Mouse (Mus musculus) forebrain, embryonic 12.5 days (tissue): ENCODE data around the gene Lgals2. TPM values are rescaled to one million over a fixed set of nuclear protein-coding genes. Genes with fewer than 3 reads are reported as not detected.

Experiments used
- ATAC-seq: fragments of 200-750 bp; cut with Nextera tagmentation; 2 replicates; pipeline ENCODE4 v1.8.0; 2017; ENCODE audit warnings: moderate TSS enrichment; ENCODE audit not compliant: low FRiP score
- H3K27ac ChIP-seq: fragments of 300-500 bp; sonication (generic); 2 replicates; pipeline ENCODE4 v1.5.1; 2016; ENCODE audit warnings: mild to moderate bottlenecking
- H3K27me3 ChIP-seq: fragments of 300-500 bp; sonication (generic); 2 replicates; pipeline ENCODE4 v1.6.1; 2016; ENCODE audit warnings: mild to moderate bottlenecking
- H3K36me3 ChIP-seq: fragments of 300-500 bp; sonication (generic); replicated peaks from 2 replicates; pipeline ENCODE4 v1.6.1; 2016; ENCODE audit warnings: mild to moderate bottlenecking
- H3K4me1 ChIP-seq: fragments of 300-500 bp; sonication (generic); 2 replicates; pipeline ENCODE4 v1.6.1; 2016
- H3K4me2 ChIP-seq: fragments of 300-500 bp; sonication (generic); 2 replicates; pipeline ENCODE4 v1.6.1; 2016; ENCODE audit warnings: mild to moderate bottlenecking, moderate library complexity
- H3K4me3 ChIP-seq: fragments of 300-500 bp; sonication (generic); replicated peaks from 2 replicates; pipeline ENCODE4 v1.5.1; 2016; ENCODE audit warnings: mild to moderate bottlenecking
- H3K9ac ChIP-seq: fragments of 300-500 bp; sonication (generic); 2 replicates; pipeline ENCODE4 v1.6.1; 2016; ENCODE audit warnings: mild to moderate bottlenecking
- H3K9me3 ChIP-seq: fragments of 300-500 bp; sonication (generic); 2 replicates; pipeline ENCODE4 v1.6.1; 2016
- WGBS: fragments of 180-500 bp; shearing (Covaris S2); methylation state at CpG from one replicate; pipeline ENCODE4 v1.1.7; 2016; 5-methylcytosine and 5-hydroxymethylcytosine counted together
- polyA plus RNA-seq: library from polyadenylated mRNA; unstranded; fragments of >200 nt; fragmentation: Nextera tagmentation; extraction: Ambion mirVana; gene quantifications from 2 replicates; pipeline ENCODE4 v1.2.1, GENCODE M21; 2016

Gene Lgals2
- polyA plus RNA-seq, 1 experiment from 2014 or later = not detected

DNA sequence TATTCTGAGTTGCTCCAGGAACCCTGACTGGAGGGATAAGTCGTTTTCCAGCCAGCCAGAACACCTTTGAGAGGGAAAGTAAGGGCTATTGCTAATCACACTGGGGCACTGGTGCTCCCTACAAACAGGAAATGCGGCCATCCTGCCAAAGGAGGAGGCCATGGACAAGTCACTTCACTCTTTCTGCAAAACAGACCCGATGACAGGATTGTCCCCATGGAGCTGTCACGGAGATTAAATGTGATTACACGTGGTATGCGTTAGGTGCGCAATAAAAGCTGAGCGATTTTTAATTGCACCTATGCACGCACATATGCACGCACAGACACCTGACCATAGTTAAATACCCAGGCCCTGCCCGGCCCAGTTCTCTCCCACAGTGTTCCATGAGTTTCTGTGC lies 14.6 kb downstream of the Lgals2 start:
- peaks cover 66% of the 10 kb centered on the region for H3K27me3 ChIP-seq

DNA sequence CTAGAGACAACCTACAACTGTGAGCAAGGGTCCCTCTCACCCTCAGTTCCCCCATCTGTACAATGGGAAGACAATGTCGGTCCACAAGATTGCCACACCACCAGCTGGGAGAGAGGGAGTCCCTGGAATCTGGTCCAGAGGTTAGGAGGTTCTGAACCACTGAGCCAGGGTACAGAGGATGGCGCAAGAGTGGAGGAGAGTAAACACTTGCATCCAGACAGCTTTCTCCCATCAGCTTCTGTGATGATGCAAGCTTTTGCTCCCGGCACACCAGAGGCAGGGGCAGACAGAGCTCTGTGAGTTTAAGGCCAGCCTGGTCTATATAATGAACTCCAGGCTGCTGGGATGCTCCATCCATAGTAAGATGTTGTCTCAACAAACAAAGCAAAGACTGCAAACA lies 15.1 kb downstream of the Lgals2 start:
- Histone ChIP-seq H3K27me3 (peaks cover 61% of the 10 kb centered on the region), H3K4me2 (no peak overlapping the region), H3K36me3 (no peaks in the 10 kb centered on the region), H3K27ac (no peak overlapping the region; the same call in 1 of the 2 replicates), H3K4me1 (peaks cover 46% of the 10 kb centered on the region), H3K9me3 (no peaks in the 10 kb centered on the region), H3K4me3 (no peak overlapping the region), H3K9ac (no peak overlapping the region)
- WGBS = 48% methylated on average over 3 of the region's 3 CpGs
- ATAC-seq = no peak

More for the DNA sequence above, 14.6 kb downstream of the Lgals2 start:
- H3K27ac ChIP-seq = no peak overlapping the region
- H3K4me2 ChIP-seq = no peak overlapping the region
- H3K9me3 ChIP-seq = no peaks in the 10 kb centered on the region
- peaks cover 41% of the 10 kb centered on the region for H3K4me1 ChIP-seq
- no peak overlapping the region for H3K9ac ChIP-seq
- no peak for ATAC-seq
- H3K36me3 ChIP-seq = no peaks in the 10 kb centered on the region
- WGBS = 57% methylated on average over 11 of the region's 11 CpGs
- no peak overlapping the region for H3K4me3 ChIP-seq

DNA sequence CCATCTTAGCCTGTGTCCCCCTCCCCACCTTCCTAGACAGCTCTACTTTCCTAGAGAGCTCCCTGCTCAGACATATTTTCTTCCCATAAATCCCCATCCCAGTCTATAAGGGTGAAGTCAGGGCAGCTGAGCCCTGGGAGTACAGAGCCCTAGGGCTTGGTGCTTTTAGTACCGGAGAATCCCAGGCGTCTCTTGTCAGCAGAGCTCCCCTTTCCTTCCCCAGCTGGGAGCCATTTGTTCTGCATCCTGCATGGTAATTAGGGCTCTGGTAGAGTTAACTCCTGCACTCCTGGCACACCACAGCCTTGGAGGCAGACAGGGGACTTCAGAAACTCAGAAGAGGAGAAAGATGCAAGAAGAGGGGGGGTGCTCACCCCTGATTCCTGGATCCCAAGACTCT lies 15.6 kb downstream of the Lgals2 start:
- Histone ChIP-seq H3K27me3 (peaks cover 58% of the 10 kb centered on the region), H3K36me3 (no peaks in the 10 kb centered on the region), H3K27ac (peak overlapping the region; percentile 57), H3K4me2 (peak overlapping the region; percentile 27), H3K4me1 (peaks cover 51% of the 10 kb centered on the region), H3K9ac (no peak overlapping the region), H3K4me3 (no peak overlapping the region), H3K9me3 (no peaks in the 10 kb centered on the region)
- 0% methylated on average over 2 of the region's 2 CpGs for WGBS
- peak; percentile 43 for ATAC-seq

DNA sequence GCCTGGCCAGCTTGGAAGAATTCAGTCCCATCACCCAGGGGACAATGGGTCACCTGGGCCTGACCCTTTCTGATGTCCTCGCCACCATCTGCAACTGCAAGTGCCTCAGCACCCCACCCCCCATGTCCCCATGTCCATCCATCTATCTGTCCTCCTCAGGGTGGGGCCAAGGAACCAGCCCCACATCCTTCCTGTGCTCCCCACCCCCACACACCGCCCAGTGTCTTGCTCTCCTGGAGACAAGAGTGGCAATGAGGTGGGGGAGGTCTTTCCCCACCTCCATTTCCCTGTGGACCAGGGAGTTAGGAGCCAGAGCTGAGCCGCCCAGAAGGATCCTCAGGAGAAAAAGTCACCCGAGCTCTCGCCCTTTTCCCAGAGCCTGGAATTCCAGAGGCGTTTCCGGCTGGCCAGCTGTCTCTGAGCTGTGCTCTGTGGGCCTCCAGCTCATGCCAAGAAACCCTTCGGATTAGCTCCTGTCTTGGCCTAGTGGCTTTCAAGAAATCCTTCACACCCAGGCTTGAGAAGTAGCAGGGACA lies 19.2 kb downstream of the Lgals2 start:
- WGBS = 52% methylated on average over 8 of the region's 8 CpGs

DNA sequence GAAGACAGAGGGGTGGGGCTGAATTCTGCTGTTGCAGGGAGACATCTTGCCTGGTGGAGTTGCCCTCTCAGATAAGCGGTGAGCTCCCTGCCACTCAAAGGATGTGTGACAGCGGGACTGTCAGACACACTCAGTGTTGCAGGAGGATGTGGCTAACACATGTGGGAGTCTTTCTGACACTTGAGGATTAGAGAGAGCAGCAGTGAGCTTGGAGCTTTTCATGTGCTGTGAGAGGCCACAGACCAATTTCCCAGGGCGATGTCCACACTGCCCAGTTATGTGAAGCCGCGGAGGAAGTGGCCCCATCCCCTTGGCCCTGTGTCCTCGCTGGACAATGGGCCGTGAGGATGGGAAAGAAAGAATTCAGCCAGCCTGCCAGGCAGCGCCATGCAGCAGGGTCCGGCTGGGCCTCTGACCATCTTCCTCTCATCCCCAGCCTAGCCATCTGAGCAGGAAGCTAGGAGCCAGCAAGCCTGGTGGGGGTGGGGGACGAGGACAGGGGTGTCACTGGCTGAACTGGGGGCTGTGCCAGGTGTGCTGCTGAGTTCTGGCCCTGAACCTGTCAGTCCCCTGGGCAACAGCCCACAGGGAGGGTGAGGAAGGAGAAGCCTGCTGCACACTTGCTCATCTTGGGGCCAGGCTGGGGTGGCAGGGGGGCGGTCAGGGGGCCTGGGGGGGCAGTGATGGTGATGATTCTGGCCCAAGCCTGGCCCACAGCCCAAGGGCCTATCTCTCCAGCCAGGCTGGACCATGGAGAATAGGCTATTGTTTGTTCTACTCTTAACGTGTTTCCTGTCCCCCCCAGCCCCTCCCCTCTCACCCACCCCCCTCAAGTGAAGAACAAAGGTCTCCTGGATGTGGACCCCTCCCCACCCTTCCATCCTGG lies 19.9 kb downstream of the Lgals2 start:
- H3K27ac ChIP-seq = peak overlapping the region; percentile 56
- H3K9ac ChIP-seq = no peak overlapping the region
- ATAC-seq = no peak
- H3K4me2 ChIP-seq = no peak overlapping the region
- no peak overlapping the region for H3K4me3 ChIP-seq
- H3K4me1 ChIP-seq = peaks cover 50% of the 10 kb centered on the region
- 23% methylated on average over 11 of the region's 12 CpGs for WGBS
- no peaks in the 10 kb centered on the region for H3K36me3 ChIP-seq
- H3K27me3 ChIP-seq = peaks cover 34% of the 10 kb centered on the region
- H3K9me3 ChIP-seq = no peaks in the 10 kb centered on the region

More for the DNA sequence above, 19.2 kb downstream of the Lgals2 start:
- H3K27me3 ChIP-seq = peaks cover 36% of the 10 kb centered on the region
- H3K9ac ChIP-seq = no peak overlapping the region
- H3K4me3 ChIP-seq = no peak overlapping the region
- peak overlapping the region; percentile 50; the same call in 1 of the 2 replicates for H3K27ac ChIP-seq
- H3K9me3 ChIP-seq = no peaks in the 10 kb centered on the region
- no peak overlapping the region for H3K4me2 ChIP-seq
- no peak for ATAC-seq
- peaks cover 51% of the 10 kb centered on the region for H3K4me1 ChIP-seq
- H3K36me3 ChIP-seq = no peaks in the 10 kb centered on the region

DNA sequence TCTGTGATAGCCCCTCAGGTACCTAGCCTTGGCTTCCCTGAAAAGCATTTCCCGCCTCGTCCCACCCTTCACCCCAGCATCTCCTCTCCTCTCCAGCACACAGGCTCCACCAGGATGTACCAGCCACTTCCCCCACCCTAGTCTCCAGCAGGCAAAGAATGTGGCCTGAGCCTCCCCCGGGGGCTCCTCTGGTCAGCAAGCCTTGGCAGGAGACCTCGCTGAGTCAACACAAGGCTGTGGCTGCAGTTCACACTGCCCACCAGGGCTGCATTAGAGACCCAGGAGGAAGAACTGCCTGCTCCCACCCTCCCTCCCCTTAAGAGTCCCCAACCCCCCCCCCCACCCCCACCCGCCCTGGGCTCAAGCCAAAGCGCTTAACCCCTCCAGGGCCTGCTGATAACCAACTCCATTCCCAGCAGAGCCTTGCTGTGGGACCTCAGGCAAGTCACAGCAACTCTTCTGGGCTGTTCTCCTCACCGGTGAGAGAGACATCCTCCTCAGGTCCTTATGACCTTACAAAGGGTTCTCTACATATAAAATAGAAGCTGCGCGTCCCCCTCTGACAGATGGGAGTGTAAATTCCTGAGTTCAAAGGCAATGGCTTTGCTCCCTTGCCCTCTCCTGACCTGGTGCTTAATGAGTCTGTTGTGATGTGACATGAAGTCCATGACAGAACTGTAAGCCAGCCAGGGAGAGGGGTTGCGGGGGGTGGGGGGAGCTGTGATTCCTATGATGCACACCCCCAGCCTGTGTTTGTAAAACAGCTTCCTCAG lies 20.9 kb downstream of the Lgals2 start:
- Histone ChIP-seq H3K27me3 (peaks cover 24% of the 10 kb centered on the region), H3K4me1 (peaks cover 40% of the 10 kb centered on the region), H3K4me3 (no peak overlapping the region), H3K9me3 (no peaks in the 10 kb centered on the region), H3K27ac (peak overlapping the region; percentile 13; the same call in 1 of the 2 replicates), H3K36me3 (no peaks in the 10 kb centered on the region), H3K4me2 (no peak overlapping the region), H3K9ac (0 out of 2 replicates have a peak overlapping the region, but pooled peaks have one; percentile 4)
- ATAC-seq = no peak
- 53% methylated on average over 10 of the region's 10 CpGs for WGBS

DNA sequence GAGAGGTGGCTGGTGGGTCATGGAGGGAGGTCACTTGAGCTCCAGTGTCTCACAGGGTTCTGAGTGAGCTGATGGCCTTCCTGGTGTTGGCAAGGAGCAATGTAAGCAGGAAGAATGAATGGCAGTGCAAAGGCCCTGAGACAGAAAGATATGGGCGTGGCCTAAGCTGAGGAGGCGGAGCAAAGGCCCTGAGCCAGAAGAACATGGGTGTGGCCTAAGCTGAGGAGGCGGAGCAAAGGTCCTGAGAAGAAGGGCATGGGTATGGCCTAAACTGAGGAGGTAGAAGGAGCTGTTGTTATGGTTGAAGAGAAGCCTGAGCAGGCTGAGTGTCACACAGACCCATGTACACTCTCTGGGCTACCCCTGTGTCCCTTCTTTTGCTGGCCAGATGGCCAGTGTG lies 21.7 kb downstream of the Lgals2 start:
- no peak overlapping the region for H3K4me2 ChIP-seq
- H3K4me1 ChIP-seq = peaks cover 33% of the 10 kb centered on the region
- no peak overlapping the region for H3K4me3 ChIP-seq
- H3K36me3 ChIP-seq = no peaks in the 10 kb centered on the region
- no peak for ATAC-seq
- H3K9me3 ChIP-seq = no peaks in the 10 kb centered on the region
- H3K27me3 ChIP-seq = peaks cover 23% of the 10 kb centered on the region
- H3K9ac ChIP-seq = no peak overlapping the region
- WGBS = 88% methylated on average over 3 of the region's 3 CpGs
- H3K27ac ChIP-seq = peak overlapping the region; percentile 73; the same call in 1 of the 2 replicates

DNA sequence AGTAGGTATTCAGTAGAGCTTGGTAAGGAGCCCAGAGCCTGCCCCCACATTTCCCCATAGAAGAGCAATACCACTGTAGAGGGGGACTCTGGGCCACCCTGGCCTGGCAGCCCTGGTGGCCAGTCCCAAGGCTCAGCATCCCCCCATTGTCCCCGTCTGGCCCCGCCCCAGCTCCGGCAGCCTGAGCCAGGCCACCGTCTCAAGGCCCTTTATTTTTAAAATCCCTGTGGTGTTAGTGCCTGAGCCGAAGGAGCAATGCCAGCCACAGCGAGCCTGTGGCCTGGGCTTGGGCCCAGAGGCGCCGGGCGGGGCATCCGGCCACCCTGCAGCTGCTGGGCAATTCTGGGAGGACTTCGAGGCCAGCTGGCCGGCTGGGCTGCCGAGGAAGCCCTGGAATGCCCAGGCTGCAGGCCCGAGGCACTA lies 22.6 kb downstream of the Lgals2 start:
- H3K9me3 ChIP-seq = no peaks in the 10 kb centered on the region
- whole genome bisulfite sequencing = 7% methylated on average over 14 of the region's 14 CpGs
- peak overlapping the region; percentile 44; the same call in 1 of the 2 replicates for H3K9ac ChIP-seq
- H3K27me3 ChIP-seq = peaks cover 31% of the 10 kb centered on the region
- ATAC-seq = peak; percentile 45; the same call in 1 of the 2 replicates
- H3K27ac ChIP-seq = peak overlapping the region; percentile 73
- H3K36me3 ChIP-seq = no peaks in the 10 kb centered on the region
- no peak overlapping the region for H3K4me3 ChIP-seq
- H3K4me1 ChIP-seq = peaks cover 39% of the 10 kb centered on the region
- 0 out of 2 replicates have a peak overlapping the region, but pooled peaks have one; percentile 4 for H3K4me2 ChIP-seq

DNA sequence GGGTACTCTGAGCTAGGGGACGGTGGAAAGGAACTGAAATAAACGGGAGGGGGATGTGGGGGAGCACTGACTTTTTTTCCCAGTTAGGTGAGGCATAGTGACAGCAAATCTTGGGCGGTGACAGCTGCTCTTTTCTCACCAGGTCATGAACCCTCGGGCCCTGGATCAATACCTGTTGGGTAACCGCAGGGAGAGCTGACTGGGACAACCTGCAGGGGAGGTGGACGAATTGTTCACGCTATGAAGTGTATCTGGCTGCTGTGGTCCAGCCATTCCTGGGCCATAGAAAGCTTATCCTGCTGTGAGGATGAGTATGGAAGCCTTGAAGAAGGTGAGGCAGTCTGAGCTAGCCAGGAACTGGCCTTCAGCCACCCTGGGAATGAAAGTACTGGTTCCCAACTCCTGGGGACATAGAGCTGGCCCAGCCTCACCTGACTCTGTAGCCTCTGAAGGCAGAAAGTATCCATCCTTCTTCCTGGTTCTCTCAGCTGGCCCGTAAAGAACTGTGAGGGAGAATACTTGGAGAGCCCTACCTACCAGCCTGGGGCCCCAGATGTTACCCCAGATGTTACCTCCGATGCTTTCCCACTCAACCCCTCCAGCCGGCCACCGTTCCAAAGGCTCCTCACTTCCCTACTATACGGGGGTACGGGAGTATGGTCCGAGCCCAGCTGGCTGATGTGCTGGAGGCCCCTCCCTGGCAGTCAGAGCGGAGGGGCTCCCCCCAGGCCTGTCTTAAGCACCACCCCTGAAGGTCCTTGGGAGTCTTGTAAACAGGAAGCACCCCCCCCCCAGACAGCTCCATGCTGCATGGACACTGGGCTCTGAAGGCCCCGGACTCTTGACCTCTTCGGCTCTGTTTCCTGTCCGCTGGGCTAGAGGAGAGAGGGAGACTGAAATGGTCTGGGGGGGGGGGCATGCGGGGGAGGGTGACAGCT lies 23.3 kb downstream of the Lgals2 start:
- Histone ChIP-seq H3K4me3 (no peak overlapping the region), H3K27ac (peak overlapping the region; percentile 73), H3K4me2 (0 out of 2 replicates have a peak overlapping the region, but pooled peaks have one; percentile 4), H3K27me3 (peaks cover 39% of the 10 kb centered on the region), H3K36me3 (no peaks in the 10 kb centered on the region), H3K9ac (peak overlapping the region; percentile 44; the same call in 1 of the 2 replicates), H3K9me3 (no peaks in the 10 kb centered on the region), H3K4me1 (peaks cover 39% of the 10 kb centered on the region)
- ATAC-seq = no peak
- 55% methylated on average over 19 of the region's 19 CpGs for WGBS

DNA sequence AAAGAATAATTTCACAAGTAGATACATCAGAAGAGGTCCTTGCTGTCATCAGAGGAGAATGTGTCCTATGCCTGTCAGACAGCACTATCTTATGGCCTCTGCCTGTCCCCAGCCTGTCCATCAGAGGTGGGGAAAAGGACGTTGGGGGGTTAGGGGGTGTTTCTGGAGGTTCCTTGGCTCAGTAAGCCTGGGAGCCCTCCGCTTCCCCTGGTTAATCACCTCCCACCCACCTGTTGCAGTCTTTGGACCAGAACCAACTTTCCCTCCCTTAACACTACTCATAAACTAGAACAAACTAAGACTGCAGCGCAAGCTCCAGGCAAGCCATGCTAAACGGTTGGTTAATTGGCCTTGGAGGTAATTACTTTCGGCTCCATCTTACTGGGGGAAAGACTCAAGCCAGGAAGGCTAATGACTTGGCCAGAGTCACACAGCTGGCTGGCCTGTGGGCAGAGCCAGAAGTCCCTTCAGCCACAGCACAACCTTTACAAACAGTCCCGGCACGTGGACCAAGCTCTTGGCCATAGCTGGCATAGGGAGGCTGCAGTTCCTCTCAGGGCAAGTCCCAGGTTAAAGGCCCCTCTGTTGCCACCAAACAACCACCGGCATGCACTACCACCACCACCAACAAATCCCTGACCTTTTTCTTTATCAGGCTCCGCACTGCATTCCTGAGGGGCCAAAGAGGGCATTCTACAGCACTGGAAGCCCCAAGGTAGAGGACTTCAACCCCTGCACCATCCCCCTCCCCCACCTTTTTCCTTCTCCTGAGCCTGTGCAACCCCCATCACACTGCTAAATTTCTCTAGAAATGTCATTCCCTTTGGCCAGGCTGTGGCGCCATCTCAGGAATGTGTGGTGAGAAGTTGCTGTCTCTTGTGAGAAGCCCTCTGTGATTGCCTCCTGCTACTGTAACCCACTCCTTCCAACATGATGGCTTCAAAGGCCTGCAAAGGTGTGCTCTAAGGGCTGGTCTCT lies 24.3 kb downstream of the Lgals2 start:
- WGBS = 68% methylated on average over 10 of the region's 10 CpGs
- H3K9me3 ChIP-seq = no peaks in the 10 kb centered on the region
- no peaks in the 10 kb centered on the region for H3K36me3 ChIP-seq
- no peak overlapping the region for H3K4me2 ChIP-seq
- peaks cover 45% of the 10 kb centered on the region for H3K27me3 ChIP-seq
- H3K4me3 ChIP-seq = no peak overlapping the region
- no peak overlapping the region for H3K27ac ChIP-seq
- H3K9ac ChIP-seq = no peak overlapping the region
- H3K4me1 ChIP-seq = peaks cover 41% of the 10 kb centered on the region
- no peak for ATAC-seq
